Mouse (Mus musculus) kidney, embryonic 15.5 days (tissue): ENCODE data around the gene Gm9046. TPM values are rescaled to one million over a fixed set of nuclear protein-coding genes. Genes with fewer than 3 reads are reported as not detected.

Experiments
- polyA plus RNA-seq: library from polyadenylated mRNA; unstranded; fragments of >200 nt; fragmentation: Nextera tagmentation; extraction: Ambion mirVana; gene quantifications from 2 replicates; pipeline ENCODE4 v1.2.1, GENCODE M21; 2015

Gm9046 gene
- polyA plus RNA-seq, 1 experiment from 2014 or later, result not detected

Other genes with a start within 250 kb of the Gm9046 start
- gene Mdm1, start 201.4 kb downstream of the Gm9046 start, polyA plus RNA-seq, result 29.3 and 29.8 TPM in 2 replicates
- gene Il22, start 138.3 kb downstream of the Gm9046 start, polyA plus RNA-seq, result not detected in 2 replicates
- not detected in 2 replicates for gene Gm32717, start 102.5 kb downstream of the Gm9046 start, polyA plus RNA-seq
- not detected in 2 replicates for gene Gm32802, start 84.6 kb downstream of the Gm9046 start, polyA plus RNA-seq
- gene Iltifb, start 48.2 kb downstream of the Gm9046 start, polyA plus RNA-seq, result not detected in 2 replicates
- not detected in 2 replicates for gene Gm9040, start 16.3 kb downstream of the Gm9046 start, polyA plus RNA-seq
- not detected in 2 replicates for gene Gm9044, start 10.8 kb downstream of the Gm9046 start, polyA plus RNA-seq
- 0.08 and 0.10 TPM in 2 replicates for gene Gm9045, start 5.4 kb downstream of the Gm9046 start, polyA plus RNA-seq
- not detected in 2 replicates for gene Gm9048, start 5.4 kb upstream of the Gm9046 start, polyA plus RNA-seq
- 0.08 and 0.10 TPM in 2 replicates for gene Gm9049, start 10.8 kb upstream of the Gm9046 start, polyA plus RNA-seq
- not detected in 2 replicates for gene Ifng, start 97.8 kb upstream of the Gm9046 start, polyA plus RNA-seq